Mouse (Mus musculus) small intestine, adult 2 months (tissue): ENCODE measurements around the gene Rapgef2.

ENCODE experiments used
- CTCF ChIP-seq: fragments of 200-500 bp; IDR thresholded peaks from 2 replicates; pipeline ENCODE4 v1.5.1; 2012; ENCODE audit warnings: low read depth, mild to moderate bottlenecking, control low read depth, inconsistent platforms, low read length, moderate library complexity, mixed read lengths; ENCODE audit not compliant: insufficient replicate concordance, insufficient read length; ENCODE audit errors: extremely low read depth
- POLR2A ChIP-seq: fragments of 200-500 bp; IDR thresholded peaks from 2 replicates; pipeline ENCODE4 v1.6.1; 2012; ENCODE audit warnings: low read depth, mild to moderate bottlenecking, control low read depth, inconsistent platforms, low read length, moderate library complexity

DNA sequence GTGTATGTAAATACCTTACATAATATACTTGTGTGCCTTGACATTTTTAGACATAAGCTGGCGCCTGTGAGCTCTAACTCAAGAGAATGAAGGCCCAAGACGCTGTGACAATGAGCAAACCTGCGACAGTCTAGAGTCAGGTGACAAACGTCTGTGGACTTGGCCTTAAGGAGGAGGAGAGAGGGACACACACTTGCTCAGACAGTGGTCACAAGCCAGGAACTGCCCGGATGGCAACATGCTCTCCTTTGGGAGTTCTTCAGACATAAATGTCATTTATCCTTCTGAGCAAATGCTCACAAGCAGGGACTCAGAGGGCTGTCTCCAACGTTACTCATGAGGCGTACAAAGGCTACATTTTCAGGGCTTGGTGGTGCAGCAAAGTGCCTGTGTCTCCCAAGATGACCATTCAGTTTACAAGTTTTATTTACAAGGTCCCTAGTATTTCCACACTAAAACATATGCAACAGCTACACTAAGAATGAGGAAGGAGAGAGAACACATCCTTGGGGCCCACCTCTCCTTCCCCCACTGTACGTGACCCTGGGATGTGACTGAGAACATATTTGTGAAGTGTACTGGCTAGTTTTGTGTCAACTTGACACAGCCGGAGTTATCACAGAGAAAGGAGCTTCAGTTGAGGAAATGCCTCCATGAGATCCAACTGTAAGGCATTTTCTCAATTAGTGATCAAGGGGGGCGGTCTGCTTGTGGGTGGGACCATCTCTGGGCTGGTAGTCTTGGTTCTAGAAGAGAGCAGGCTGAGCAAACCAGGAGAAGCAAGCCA, 67.0 kb downstream of the Rapgef2 start:
- no peak for TF ChIP-seq POLR2A
- TF ChIP-seq CTCF = no peak
